Mouse (Mus musculus) kidney, adult 2 months (tissue): ENCODE data around the gene Cbarp.

Experiments used
- CTCF ChIP-seq: fragments of 200-500 bp; conservative IDR thresholded peaks from 2 replicates; pipeline ENCODE4 v1.5.1; 2011; ENCODE audit warnings: low read depth, mild to moderate bottlenecking, control low read depth, low read length, moderate library complexity, mixed read lengths; ENCODE audit not compliant: insufficient read depth, insufficient read length
- POLR2A ChIP-seq: fragments of 200-500 bp; IDR thresholded peaks from one replicate; pipeline ENCODE4 v1.6.1; 2011; ENCODE audit warnings: low read depth, low read length, control low read depth

- no peak for TF ChIP-seq CTCF
- peak; percentile 88 for TF ChIP-seq POLR2A
Measured at GRCm38 (mm10) chr10:80172527-80173292, 32.1 kb upstream of the Cbarp start, which contains the start of gene 1600002K03Rik.
